Mouse (Mus musculus): ENCODE results near the gene Zfp978. TPM values are rescaled to one million over a fixed set of nuclear protein-coding genes. Genes with fewer than 3 reads are reported as not detected.
"Not testable (repeated sequence)": the region's sequence is repeated elsewhere in the genome, so short reads cannot be mapped to it uniquely, and the experiment has no call there.

The Zfp978 gene
- not detected in 2 replicates for polyA plus RNA-seq (2012; rRNA removed)

GRCm38 (mm10) chr4:147361003-147361402 lies at the start of gene Zfp978:
Gene Zfp978, plus strand, starts transcription at chr4:147361303.
- not testable (repeated sequence) for H3K27ac ChIP-seq (ENCODE audit: insufficient read depth, low read depth, low read length); H3K4me1 ChIP-seq (ENCODE audit: control insufficient read depth, insufficient read depth, low read length); H3K27me3 ChIP-seq (replicated peaks; ENCODE audit: control insufficient read depth, insufficient read depth, low read length); H3K36me3 ChIP-seq (ENCODE audit: control insufficient read depth, insufficient read depth, low read length); H3K4me3 ChIP-seq (ENCODE audit: insufficient read depth, low read depth, low read length); DNase-seq
- WGBS = no CpG with 5 or more reads among the region's 6 CpGs

GRCm38 (mm10) chr4:147335036-147335690 lies 25.9 kb upstream of the Zfp978 start:
- 91% methylated on average over 2 of the region's 2 CpGs for WGBS
- not testable (repeated sequence) for H3K27me3 ChIP-seq (replicated peaks; ENCODE audit: control insufficient read depth, insufficient read depth, low read length); H3K36me3 ChIP-seq (ENCODE audit: control insufficient read depth, insufficient read depth, low read length); H3K27ac ChIP-seq (ENCODE audit: insufficient read depth, low read depth, low read length); H3K4me3 ChIP-seq (ENCODE audit: insufficient read depth, low read depth, low read length); H3K4me1 ChIP-seq (ENCODE audit: control insufficient read depth, insufficient read depth, low read length)
- peak; percentile 25 for DNase-seq

DNA sequence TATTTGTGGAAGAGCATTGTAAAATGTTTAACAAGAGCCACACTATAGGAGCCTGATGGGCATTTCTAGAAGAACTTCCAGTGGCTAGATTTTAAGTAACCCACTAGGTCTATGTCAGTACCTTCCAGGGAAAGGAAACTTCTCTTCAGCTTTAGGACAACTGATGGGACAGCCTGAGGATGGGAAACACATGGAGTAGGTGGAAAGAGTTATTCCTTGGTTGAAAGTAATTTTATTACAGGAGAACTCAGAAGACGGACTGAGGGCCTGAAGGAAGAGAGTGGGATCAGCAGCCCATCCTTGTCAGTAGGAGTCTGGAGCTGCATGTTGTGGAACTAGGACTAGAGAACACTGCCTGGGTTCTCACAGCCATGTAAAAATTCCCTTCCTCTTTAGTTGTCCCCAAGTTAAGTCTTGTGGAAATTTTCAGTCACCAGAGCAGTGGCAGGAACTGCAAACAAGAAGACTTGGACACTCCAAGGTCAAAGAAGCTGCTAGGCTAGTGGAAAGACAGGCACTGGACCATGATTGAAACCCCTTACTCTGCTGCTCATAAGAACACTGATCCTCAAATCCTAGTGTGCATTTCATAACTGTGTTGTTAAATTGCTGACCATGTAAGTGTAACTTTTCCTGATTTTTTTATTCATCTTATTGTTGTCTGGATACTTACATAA lies 25.3 kb upstream of the Zfp978 start:
- DNase-seq = peak; percentile 30
- not testable (repeated sequence) for H3K27ac ChIP-seq (ENCODE audit: insufficient read depth, low read depth, low read length); H3K4me1 ChIP-seq (ENCODE audit: control insufficient read depth, insufficient read depth, low read length); H3K27me3 ChIP-seq (replicated peaks; ENCODE audit: control insufficient read depth, insufficient read depth, low read length); H3K4me3 ChIP-seq (ENCODE audit: insufficient read depth, low read depth, low read length); H3K36me3 ChIP-seq (ENCODE audit: control insufficient read depth, insufficient read depth, low read length)
- 21% methylated on average over 1 of the region's 1 CpGs for WGBS

- H3K4me3 ChIP-seq (ENCODE audit: insufficient read depth, low read depth, low read length); H3K36me3 ChIP-seq (ENCODE audit: control insufficient read depth, insufficient read depth, low read length); H3K27ac ChIP-seq (ENCODE audit: insufficient read depth, low read depth, low read length); H3K4me1 ChIP-seq (ENCODE audit: control insufficient read depth, insufficient read depth, low read length); H3K27me3 ChIP-seq (replicated peaks; ENCODE audit: control insufficient read depth, insufficient read depth, low read length): not testable (repeated sequence)
- DNase-seq = peak; percentile 17
- 65% methylated on average over 6 of the region's 6 CpGs for WGBS
Observed at GRCm38 (mm10) chr4:147336368-147337195, 24.5 kb upstream of the Zfp978 start.

DNA sequence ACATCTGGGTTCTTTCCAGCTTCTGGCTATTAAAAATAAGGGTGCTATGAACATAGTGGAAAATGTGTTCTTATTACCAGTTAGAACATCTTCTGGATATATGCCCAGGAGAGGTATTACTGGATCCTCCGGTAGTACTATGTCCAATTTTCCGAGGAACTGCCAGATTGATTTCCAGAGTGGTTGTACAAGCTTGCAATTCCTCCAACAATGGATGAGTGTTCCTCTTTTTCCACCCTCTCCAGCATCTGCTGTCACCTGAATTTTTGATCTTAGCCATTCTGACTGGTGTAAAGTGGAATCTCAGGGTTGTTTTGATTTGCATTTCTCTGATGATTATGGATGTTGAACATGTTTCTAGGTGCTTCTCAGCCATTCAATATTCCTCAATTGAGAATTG lies 23.6 kb upstream of the Zfp978 start:
- WGBS = 86% methylated on average over 2 of the region's 2 CpGs
- H3K27me3 ChIP-seq (replicated peaks; ENCODE audit: control insufficient read depth, insufficient read depth, low read length); H3K27ac ChIP-seq (ENCODE audit: insufficient read depth, low read depth, low read length); H3K4me1 ChIP-seq (ENCODE audit: control insufficient read depth, insufficient read depth, low read length); H3K36me3 ChIP-seq (ENCODE audit: control insufficient read depth, insufficient read depth, low read length); H3K4me3 ChIP-seq (ENCODE audit: insufficient read depth, low read depth, low read length): not testable (repeated sequence)
- DNase-seq = peak; percentile 31

DNA sequence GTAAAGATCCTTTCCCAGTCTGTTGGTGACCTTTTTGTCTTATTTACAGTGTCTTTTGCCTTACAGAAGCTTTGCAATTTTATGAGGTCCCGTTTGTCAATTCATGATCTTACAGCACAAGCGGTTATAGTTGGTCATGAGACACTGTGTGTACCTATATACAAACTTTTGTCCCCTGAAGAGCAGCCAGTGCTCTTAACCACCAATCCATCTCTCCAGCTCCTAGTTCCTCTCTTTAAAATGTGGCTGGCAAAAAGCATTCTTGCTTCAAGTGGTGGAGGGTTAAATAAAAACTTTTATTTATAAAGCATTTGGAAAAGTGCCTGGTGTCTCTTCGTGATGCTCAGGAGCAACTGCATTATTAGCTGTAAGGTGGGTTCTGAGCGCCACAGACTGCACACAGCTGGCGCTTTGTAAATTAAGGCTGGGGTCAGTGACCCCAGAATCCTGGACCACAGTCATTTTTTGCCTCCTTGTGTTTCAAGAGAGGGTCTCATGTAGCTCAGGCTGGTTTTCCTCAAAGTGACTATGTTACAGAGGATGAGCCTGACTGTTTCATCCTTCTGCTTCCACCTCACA lies 23.0 kb upstream of the Zfp978 start:
- TF ChIP-seq CTCF (conservative IDR thresholded peaks at IDR 0.05; ENCODE audit: insufficient read depth, insufficient read length, low read depth, low read length) (no peak), POLR2A (IDR thresholded peaks at IDR 0.05; ENCODE audit: low read depth, low read length) (no peak)
- Histone ChIP-seq H3K27ac (ENCODE audit: insufficient read depth, low read depth, low read length) (no peak overlapping the region), H3K4me3 (ENCODE audit: insufficient read depth, low read depth, low read length) (no peak overlapping the region), H3K27me3 (replicated peaks; ENCODE audit: control insufficient read depth, insufficient read depth, low read length) (no peaks in the 10 kb centered on the region; the same call in 1 of the 2 replicates), H3K36me3 (ENCODE audit: control insufficient read depth, insufficient read depth, low read length) (no peaks in the 10 kb centered on the region), H3K4me1 (ENCODE audit: control insufficient read depth, insufficient read depth, low read length) (no peaks in the 10 kb centered on the region)
- DNase-seq = peak; percentile 23
- 66% methylated on average over 5 of the region's 5 CpGs for WGBS

DNA sequence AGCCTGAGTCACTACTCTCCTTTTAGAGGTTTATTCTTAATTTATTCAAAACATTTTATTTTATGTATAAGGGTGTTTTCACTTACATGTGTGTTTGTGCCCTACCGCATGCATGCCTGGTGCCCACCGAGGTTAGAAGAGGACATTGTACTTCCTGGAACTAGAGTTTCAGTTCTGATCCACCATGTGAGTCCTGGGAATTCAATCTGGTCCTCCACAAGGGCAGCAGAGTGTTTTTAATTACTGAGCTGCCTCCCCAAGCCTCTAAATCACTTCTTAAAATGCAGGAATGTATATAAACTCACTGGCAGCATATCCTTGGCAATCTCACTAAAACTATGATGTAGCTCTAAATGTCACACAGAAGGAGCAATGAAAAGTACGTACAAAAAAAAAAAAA lies 22.4 kb upstream of the Zfp978 start:
- not testable (repeated sequence) for H3K36me3 ChIP-seq (ENCODE audit: control insufficient read depth, insufficient read depth, low read length); H3K4me3 ChIP-seq (ENCODE audit: insufficient read depth, low read depth, low read length); H3K27me3 ChIP-seq (replicated peaks; ENCODE audit: control insufficient read depth, insufficient read depth, low read length); H3K27ac ChIP-seq (ENCODE audit: insufficient read depth, low read depth, low read length); H3K4me1 ChIP-seq (ENCODE audit: control insufficient read depth, insufficient read depth, low read length)
- peak; percentile 10 for DNase-seq
- 75% methylated on average over 3 of the region's 3 CpGs for WGBS

DNA sequence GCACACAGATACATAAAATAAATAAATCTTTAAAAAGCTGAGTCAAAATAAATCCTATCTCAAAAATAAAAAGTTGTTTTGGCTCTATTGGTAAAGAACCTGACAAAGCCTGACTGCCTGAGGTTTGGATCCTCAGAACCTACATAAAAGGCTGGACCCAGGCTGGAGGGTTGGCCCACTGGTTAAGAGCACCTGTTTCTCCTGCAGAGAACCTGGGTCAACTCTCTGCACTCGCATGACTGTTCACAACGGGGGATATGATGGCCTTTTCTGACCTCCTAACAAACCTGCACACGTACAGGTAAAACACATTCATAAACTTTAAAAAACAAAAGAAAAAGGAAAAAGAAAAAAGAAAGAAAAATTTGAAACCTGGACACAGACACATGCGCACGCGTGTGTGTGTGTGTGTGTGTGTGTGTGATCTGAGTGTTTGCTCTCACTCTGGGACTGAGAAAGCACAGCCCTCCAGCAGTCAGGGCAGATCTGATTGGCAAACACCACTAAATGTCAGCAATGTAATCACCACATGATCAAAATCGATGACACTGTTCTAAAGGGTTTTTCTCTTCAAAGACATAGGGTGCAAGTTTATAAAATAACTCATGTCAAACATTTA lies 21.4 kb upstream of the Zfp978 start:
- peak; percentile 33 for DNase-seq
- H3K36me3 ChIP-seq (ENCODE audit: control insufficient read depth, insufficient read depth, low read length); H3K4me3 ChIP-seq (ENCODE audit: insufficient read depth, low read depth, low read length); H3K27me3 ChIP-seq (replicated peaks; ENCODE audit: control insufficient read depth, insufficient read depth, low read length); H3K27ac ChIP-seq (ENCODE audit: insufficient read depth, low read depth, low read length); H3K4me1 ChIP-seq (ENCODE audit: control insufficient read depth, insufficient read depth, low read length): not testable (repeated sequence)
- 65% methylated on average over 7 of the region's 7 CpGs for WGBS

DNA sequence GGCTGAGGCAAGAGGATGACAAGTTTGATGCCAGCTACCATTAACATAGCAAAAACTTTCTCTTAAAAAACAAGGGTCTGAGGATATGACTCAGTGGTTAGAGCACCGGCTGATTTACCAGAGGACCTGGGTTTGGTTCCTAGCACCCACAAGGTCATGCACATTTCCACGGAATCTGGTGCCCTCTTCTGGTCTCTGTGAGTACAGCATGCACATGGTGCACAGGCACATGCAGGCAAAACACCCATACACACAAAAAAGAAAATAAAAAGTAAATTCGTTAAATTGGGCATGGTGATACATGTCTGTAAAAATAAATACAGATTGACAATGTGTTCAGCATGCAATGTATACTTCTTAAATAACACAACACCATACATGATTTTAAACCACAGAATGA lies 20.9 kb upstream of the Zfp978 start:
- 63% methylated on average over 3 of the region's 3 CpGs for WGBS
- H3K4me3 ChIP-seq (ENCODE audit: insufficient read depth, low read depth, low read length); H3K4me1 ChIP-seq (ENCODE audit: control insufficient read depth, insufficient read depth, low read length); H3K36me3 ChIP-seq (ENCODE audit: control insufficient read depth, insufficient read depth, low read length); H3K27me3 ChIP-seq (replicated peaks; ENCODE audit: control insufficient read depth, insufficient read depth, low read length); H3K27ac ChIP-seq (ENCODE audit: insufficient read depth, low read depth, low read length): not testable (repeated sequence)
- DNase-seq = peak; percentile 19

- not testable (repeated sequence) for H3K36me3 ChIP-seq (ENCODE audit: control insufficient read depth, insufficient read depth, low read length); H3K4me3 ChIP-seq (ENCODE audit: insufficient read depth, low read depth, low read length); H3K27me3 ChIP-seq (replicated peaks; ENCODE audit: control insufficient read depth, insufficient read depth, low read length); H3K27ac ChIP-seq (ENCODE audit: insufficient read depth, low read depth, low read length); H3K4me1 ChIP-seq (ENCODE audit: control insufficient read depth, insufficient read depth, low read length)
- 82% methylated on average over 3 of the region's 3 CpGs for WGBS
- DNase-seq = peak; percentile 9
Observed at GRCm38 (mm10) chr4:147340876-147341275, 20.2 kb upstream of the Zfp978 start.
